Mouse (Mus musculus) C2C12 (cell line): ENCODE measurements around the gene Tmem255b.

ENCODE experiments used
- CTCF ChIP-seq: IDR thresholded peaks from one replicate; pipeline ENCODE4 v1.5.1; 2011; ENCODE audit not compliant: control insufficient read depth, insufficient read depth, insufficient read length
- MYOG ChIP-seq: IDR thresholded peaks from one replicate; pipeline ENCODE4 v1.6.1; 2011; ENCODE audit not compliant: control insufficient read depth, insufficient read length; ENCODE audit errors: extremely low read depth
- USF1 ChIP-seq: IDR thresholded peaks from one replicate; pipeline ENCODE4 v1.6.1; 2011; ENCODE audit warnings: low read depth, mild to moderate bottlenecking, control low read depth, moderate library complexity

DNA sequence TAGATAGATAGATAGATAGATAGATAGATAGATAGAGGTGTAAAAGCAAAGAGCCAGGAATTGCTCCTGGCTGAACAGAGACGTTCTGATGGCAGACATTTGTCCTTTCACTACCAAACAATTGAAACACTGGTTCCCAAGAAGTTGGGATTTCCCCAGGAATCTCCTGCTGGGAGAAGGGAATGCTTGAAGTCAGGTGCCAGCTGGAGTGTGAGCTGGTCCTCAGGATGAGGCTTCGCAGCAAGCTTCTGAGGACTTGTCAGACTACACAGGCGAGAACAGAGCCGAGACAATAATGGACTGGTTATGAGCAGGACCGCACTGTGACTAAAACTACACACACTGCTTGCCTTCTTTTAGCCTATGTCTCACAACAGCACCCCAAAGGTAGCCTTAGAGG lies 77.0 kb downstream of the Tmem255b start:
- TF ChIP-seq CTCF (no peak), MYOG (no peak), USF1 (no peak)
